Mouse (Mus musculus): ENCODE data around the gene Tnr.

DNA sequence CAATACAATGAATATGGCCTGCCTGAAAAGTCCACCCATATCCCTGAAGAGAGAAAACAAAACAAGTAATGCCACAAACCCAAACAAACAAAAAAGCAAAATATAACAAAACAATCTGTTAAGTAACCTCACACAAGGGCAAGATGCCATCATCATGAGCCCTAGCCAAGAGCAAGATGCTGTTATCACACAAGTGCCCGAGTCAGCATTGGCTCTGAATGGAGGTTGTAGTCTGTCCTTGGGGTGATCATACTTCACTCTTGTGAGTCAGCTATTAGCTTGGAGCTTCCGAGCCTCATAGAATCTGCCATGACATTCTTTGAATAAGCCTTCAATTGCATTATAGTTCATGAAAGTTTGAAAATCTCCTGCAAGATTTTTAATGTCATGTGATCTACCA, 25.3 kb upstream of the Tnr start:
- TF ChIP-seq CTCF (conservative IDR thresholded peaks at IDR 0.05; ENCODE audit: insufficient read depth, insufficient read length, low read depth, low read length) (no peak), POLR2A (IDR thresholded peaks at IDR 0.05; ENCODE audit: low read depth, low read length) (no peak)
